Comparison of ENCODE assay signal across 12 mouse cellular contexts in the genomic region with DNA sequence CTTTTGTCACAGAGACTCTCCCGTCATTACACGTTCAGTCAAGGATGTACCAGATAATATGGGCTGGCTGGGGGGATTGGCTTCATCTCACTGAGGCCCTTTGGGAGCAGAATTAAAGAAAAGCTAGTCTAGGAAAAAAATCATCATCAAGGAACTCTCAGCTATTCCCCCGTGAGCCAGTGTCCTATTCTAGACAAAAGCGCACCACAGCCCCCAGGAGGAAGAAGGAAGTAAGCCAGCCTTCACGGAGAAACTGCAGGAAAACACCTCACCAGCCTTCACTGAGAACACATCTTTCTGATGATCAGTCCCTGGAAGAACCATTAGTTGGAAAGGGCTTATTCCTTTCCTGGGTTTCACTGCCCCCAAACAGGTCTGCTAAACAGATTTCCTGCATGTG.
DNase-seq lines count a peak whose midpoint lies in the region; ATAC-seq and TF ChIP-seq lines count a peak whose summit lies in the region.
"Had no signal": no experiment of that assay in that cellular context is flagged by ENCODE, and none has a peak within 500 bp of the region (broad histone marks: within the 10 kb centered on the region; RNA-seq: fewer than 3 reads in every experiment).

No protein-coding gene starts in this region.

- 0 out of 2 replicates have a peak, but pooled peaks have one; percentile 14 for TF ChIP-seq CTCF in liver, postnatal 0 days (IDR thresholded peaks at IDR 0.05; ENCODE audit: low read depth)
- peak; percentile 20 for TF ChIP-seq CTCF in Patski (IDR thresholded peaks at IDR 0.05)

- H3K36me3 ChIP-seq in liver, postnatal 0 days (replicated peaks; ENCODE audit: insufficient read depth, low read length), result no peaks in the 10 kb centered on the region
- no peaks in the 10 kb centered on the region for H3K36me3 ChIP-seq in liver, embryonic 11.5 days (ENCODE audit: control insufficient read depth, insufficient read depth, low read length)
- H3K36me3 ChIP-seq in embryonic facial prominence, embryonic 14.5 days (ENCODE audit: control insufficient read depth, insufficient read depth, low read length), result no peaks in the 10 kb centered on the region
- H3K36me3 ChIP-seq: forebrain, embryonic 10.5 days; heart, embryonic 13.5 days had no signal

- 47% methylated on average over 5 of the region's 5 CpGs for WGBS in liver, postnatal 0 days (ENCODE audit: insufficient replicate concordance)
- WGBS in liver, embryonic 11.5 days, result 53% methylated on average over 5 of the region's 5 CpGs
- WGBS in embryonic facial prominence, embryonic 14.5 days, result 49% methylated on average over 5 of the region's 5 CpGs

- no peak overlapping the region for H3K4me3 ChIP-seq in liver, postnatal 0 days (ENCODE audit: low read depth, low read length)
- no peak overlapping the region for H3K4me3 ChIP-seq in liver, embryonic 11.5 days (ENCODE audit: low read depth, low read length)
- no peak overlapping the region for H3K4me3 ChIP-seq in embryonic facial prominence, embryonic 14.5 days (ENCODE audit: low read depth, low read length)
- H3K4me3 ChIP-seq: forebrain, embryonic 10.5 days; heart, embryonic 13.5 days had no signal

- H3K9me3 ChIP-seq in liver, postnatal 0 days (ENCODE audit: low read length), result no peaks in the 10 kb centered on the region
- no peaks in the 10 kb centered on the region for H3K9me3 ChIP-seq in liver, embryonic 11.5 days (ENCODE audit: control insufficient read depth, low read length)
- H3K9me3 ChIP-seq in embryonic facial prominence, embryonic 14.5 days (ENCODE audit: control insufficient read depth, low read length), result no peaks in the 10 kb centered on the region
- H3K9me3 ChIP-seq: forebrain, embryonic 10.5 days; heart, embryonic 13.5 days had no signal

- no peak for ATAC-seq in liver, postnatal 0 days
- no peak for ATAC-seq in liver, embryonic 11.5 days (replicated peaks; ENCODE audit: low FRiP score)
- no peak for ATAC-seq in Patski
- ATAC-seq in embryonic facial prominence, embryonic 14.5 days (ENCODE audit: low read depth), result no peak

- no peaks in the 10 kb centered on the region for H3K4me1 ChIP-seq in liver, postnatal 0 days (ENCODE audit: insufficient read depth)
- no peaks in the 10 kb centered on the region for H3K4me1 ChIP-seq in liver, embryonic 11.5 days (replicated peaks; ENCODE audit: control insufficient read depth, insufficient read depth, low read length)
- H3K4me1 ChIP-seq in embryonic facial prominence, embryonic 14.5 days (ENCODE audit: control insufficient read depth, insufficient read depth, low read length), result 0 out of 2 replicates have a peak, but pooled peaks cover 10% of the 10 kb centered on the region
- H3K4me1 ChIP-seq: heart, embryonic 13.5 days had no signal

- no peak overlapping the region for H3K27ac ChIP-seq in liver, postnatal 0 days (ENCODE audit: low read depth)
- H3K27ac ChIP-seq in liver, embryonic 11.5 days (ENCODE audit: low read depth, low read length), result no peak overlapping the region
- H3K27ac ChIP-seq in embryonic facial prominence, embryonic 14.5 days (replicated peaks; ENCODE audit: low read depth, low read length), result peak overlapping the region; percentile 18; the same call in 1 of the 2 replicates
- H3K27ac ChIP-seq: forebrain, embryonic 10.5 days; heart, embryonic 13.5 days had no signal

- DNase-seq in heart, postnatal 10 days, result peak; percentile 32 to 48
- no peak for DNase-seq in heart, postnatal 36 days
- DNase-seq in liver, postnatal 0 days, result no peak
- no peak for DNase-seq in liver, embryonic 11.5 days (ENCODE audit: low spot score)
- no peak for DNase-seq in Patski (ENCODE audit: low read depth, low spot score)
- no peak for DNase-seq in embryonic facial prominence, embryonic 14.5 days (ENCODE audit: low spot score)
- no peak for DNase-seq in layer of hippocampus, postnatal 10 days (ENCODE audit: low spot score in 2 of 2)
- no peak for DNase-seq in frontal cortex, postnatal 25 days (ENCODE audit: low spot score in 2 of 2)
- DNase-seq: cerebellum, adult 18-20 months; thymus, adult 2 months had no signal

- no peaks in the 10 kb centered on the region for H3K27me3 ChIP-seq in liver, postnatal 0 days (ENCODE audit: insufficient read depth, low read length)
- no peaks in the 10 kb centered on the region for H3K27me3 ChIP-seq in liver, embryonic 11.5 days (replicated peaks; ENCODE audit: control insufficient read depth, insufficient read depth, low read length)
- no peaks in the 10 kb centered on the region for H3K27me3 ChIP-seq in Patski
- H3K27me3 ChIP-seq in embryonic facial prominence, embryonic 14.5 days (replicated peaks; ENCODE audit: control insufficient read depth, insufficient read depth, low read length), result no peaks in the 10 kb centered on the region
- H3K27me3 ChIP-seq: heart, embryonic 13.5 days had no signal

- no peak overlapping the region for H3K9ac ChIP-seq in liver, postnatal 0 days (replicated peaks)
- H3K9ac ChIP-seq in liver, embryonic 11.5 days (ENCODE audit: low read depth, low read length), result no peak overlapping the region
- H3K9ac ChIP-seq in embryonic facial prominence, embryonic 14.5 days (ENCODE audit: low read depth, low read length), result no peak overlapping the region
- H3K9ac ChIP-seq: heart, embryonic 13.5 days had no signal

- no peak overlapping the region for H3K4me2 ChIP-seq in liver, postnatal 0 days (ENCODE audit: low read depth, low read length)
- H3K4me2 ChIP-seq in liver, embryonic 11.5 days, result no peak overlapping the region
- no peak overlapping the region for H3K4me2 ChIP-seq in embryonic facial prominence, embryonic 14.5 days (ENCODE audit: low read depth, low read length)
- H3K4me2 ChIP-seq: heart, embryonic 13.5 days had no signal

- POLR2A ChIA-PET in Patski (lab: Charles Lee), result interaction anchor here (1.0 kb wide), 1 partner anchor 9 kb away, joined by 3 read pairs; no protein-coding TSS in a partner anchor

- in situ Hi-C loops in Patski (cut with MboI; ENCODE audit: low pct_unique_long_range_greater_than_20kb), result no loop called here

- intact Hi-C loops in heart, postnatal 10 days (cut with DNase I), result no loop called here
- intact Hi-C loops in heart, postnatal 36 days (cut with DNase I), result no loop called here

- CTCF ChIA-PET in Patski (lab: Charles Lee), result no interaction called here

- TF ChIP-seq EP300 in liver, postnatal 0 days (IDR thresholded peaks at IDR 0.05; ENCODE audit: low read depth), result no peak

Comparison
In these comparisons a context has a peak if more than half of its experiments do, and no peak if none do; other contexts are left out.
1. DNase-seq: peak in heart, postnatal 10 days (2 of 2); none in heart, postnatal 36 days (0 of 2), liver, postnatal 0 days (single experiment), liver, embryonic 11.5 days (single experiment), Patski (single experiment), embryonic facial prominence, embryonic 14.5 days (single experiment), layer of hippocampus, postnatal 10 days (0 of 2) and frontal cortex, postnatal 25 days (0 of 2).